Mouse (Mus musculus) MEL (cell line): ENCODE measurements around the gene Psd. TPM values are rescaled to one million over a fixed set of nuclear protein-coding genes. Genes with fewer than 3 reads are reported as not detected.

Experiments
- DNase-seq: peaks from one replicate; pipeline ENCODE4 v3.0.0; 2011; ENCODE audit warnings: low read depth, low spot score
- H3K27ac ChIP-seq: 2 replicates; pipeline ENCODE4 v1.5.1; 2012; ENCODE audit warnings: low read depth, mild to moderate bottlenecking, control low read depth, low read length, moderate library complexity; ENCODE audit not compliant: control insufficient read depth
- H3K27me3 ChIP-seq, 2 experiments: fragments of 150-350 bp in 1 of 2; sonication (generic) in 1 of 2; 2 replicates each; pipeline ENCODE4 v1.6.1; 2012; ENCODE audit warnings: low read length in 2 of 2, mild to moderate bottlenecking in 2 of 2, improper control_type of control experiment in 1 of 2, moderate library complexity in 1 of 2; ENCODE audit not compliant: insufficient read depth in 2 of 2, control insufficient read depth in 1 of 2
- H3K36me3 ChIP-seq, 2 experiments: 2 replicates each; pipeline ENCODE4 v1.6.1; 2012 to 2014; ENCODE audit warnings: low read length in 2 of 2, improper control_type of control experiment in 1 of 2, inconsistent platforms in 1 of 2, mild to moderate bottlenecking in 1 of 2; ENCODE audit not compliant: insufficient read depth in 2 of 2, control insufficient read depth in 1 of 2
- H3K4me1 ChIP-seq, 2 experiments: fragments of 150-350 bp in 1 of 2; sonication (generic) in 1 of 2; 2 replicates each; pipeline ENCODE4 v1.6.1; 2012; ENCODE audit warnings: low read length in 2 of 2, improper control_type of control experiment in 1 of 2, mild to moderate bottlenecking in 1 of 2; ENCODE audit not compliant: insufficient read depth in 2 of 2, control insufficient read depth in 1 of 2
- H3K4me3 ChIP-seq, 2 experiments: fragments of 150-350 bp in 1 of 2; sonication (generic) in 1 of 2; 2 replicates each; pipeline ENCODE4 v1.5.1; 2012; ENCODE audit warnings: low read depth in 2 of 2, low read length in 2 of 2, mild to moderate bottlenecking in 2 of 2, moderate library complexity in 2 of 2, control low read depth in 1 of 2, improper control_type of control experiment in 1 of 2; ENCODE audit not compliant: control insufficient read depth in 1 of 2, insufficient read depth in 1 of 2
- H3K79me2 ChIP-seq: 2 replicates; pipeline ENCODE4 v1.6.1; 2012; ENCODE audit warnings: mild to moderate bottlenecking, low read length, moderate library complexity; ENCODE audit not compliant: control insufficient read depth, poor library complexity, insufficient read depth
- H3K9ac ChIP-seq: 2 replicates; pipeline ENCODE4 v1.6.1; 2012; ENCODE audit warnings: low read depth, mild to moderate bottlenecking, control low read depth, low read length, moderate library complexity; ENCODE audit not compliant: control insufficient read depth, poor library complexity, severe bottlenecking
- H3K9me3 ChIP-seq: fragments of 150-350 bp; sonication (generic); replicated peaks from 2 replicates; pipeline ENCODE4 v1.6.1; 2012; ENCODE audit warnings: mild to moderate bottlenecking, low read length, improper control_type of control experiment, moderate library complexity; ENCODE audit not compliant: insufficient read depth
- BHLHE40 ChIP-seq: IDR thresholded peaks from 2 replicates; pipeline ENCODE4 v1.6.1; 2012; ENCODE audit warnings: low read depth, mild to moderate bottlenecking, inconsistent platforms, low read length, improper control_type of control experiment, borderline replicate concordance
- CTCF ChIP-seq, 3 experiments: IDR thresholded peaks in 2 of 3; conservative IDR thresholded peaks in 1 of 3; 2 replicates each; pipeline ENCODE4 v1.5.1; 2011 to 2012; ENCODE audit warnings: low read length in 3 of 3, low read depth in 2 of 3, mild to moderate bottlenecking in 2 of 3, improper control_type of control experiment in 1 of 3, inconsistent platforms in 1 of 3, mixed read lengths in 1 of 3, moderate library complexity in 1 of 3; ENCODE audit not compliant: control insufficient read depth in 1 of 3, insufficient read depth in 1 of 3, poor library complexity in 1 of 3, severe bottlenecking in 1 of 3
- E2F4 ChIP-seq: IDR thresholded peaks from 2 replicates; pipeline ENCODE4 v1.6.1; 2011; ENCODE audit warnings: low read depth, low read length, improper control_type of control experiment, borderline replicate concordance
- ELF1 ChIP-seq: IDR thresholded peaks from 2 replicates; pipeline ENCODE4 v1.6.1; 2014; ENCODE audit warnings: low read depth, mild to moderate bottlenecking, inconsistent platforms, low read length, improper control_type of control experiment, moderate library complexity
- EP300 ChIP-seq, 2 experiments: IDR thresholded peaks; 2 replicates each; pipeline ENCODE4 v1.6.1; 2011; ENCODE audit warnings: improper control_type of control experiment in 2 of 2, low read length in 2 of 2, low read depth in 1 of 2, mild to moderate bottlenecking in 1 of 2
- GABPA ChIP-seq: IDR thresholded peaks from 2 replicates; pipeline ENCODE4 v1.6.1; 2012; ENCODE audit warnings: low read depth, mild to moderate bottlenecking, inconsistent platforms, low read length, improper control_type of control experiment, moderate library complexity
- GATA1 ChIP-seq: IDR thresholded peaks from 2 replicates; pipeline ENCODE4 v1.6.1; 2011; ENCODE audit warnings: low read depth, low read length, improper control_type of control experiment
- HCFC1 ChIP-seq: IDR thresholded peaks from 2 replicates; pipeline ENCODE4 v1.6.1; 2012; ENCODE audit warnings: low read depth, mild to moderate bottlenecking, inconsistent platforms, low read length, improper control_type of control experiment, moderate library complexity
- JUND ChIP-seq: IDR thresholded peaks from 2 replicates; pipeline ENCODE4 v1.6.1; 2011; ENCODE audit warnings: low read depth, mild to moderate bottlenecking, improper control_type of control experiment, low read length
- MAFK ChIP-seq: IDR thresholded peaks from 2 replicates; pipeline ENCODE4 v1.6.1; 2011; ENCODE audit warnings: low read depth, mild to moderate bottlenecking, low read length, improper control_type of control experiment, borderline replicate concordance
- MXI1 ChIP-seq: IDR thresholded peaks from 2 replicates; pipeline ENCODE4 v1.6.1; 2011; ENCODE audit warnings: mild to moderate bottlenecking, low read depth, low read length, improper control_type of control experiment
- MYC ChIP-seq: IDR thresholded peaks from 2 replicates; pipeline ENCODE4 v1.6.1; 2011; ENCODE audit warnings: low read depth, mild to moderate bottlenecking, low read length, improper control_type of control experiment, moderate library complexity
- NELFE ChIP-seq: IDR thresholded peaks from 2 replicates; pipeline ENCODE4 v1.6.1; 2011; ENCODE audit warnings: low read depth, low read length, improper control_type of control experiment
- POLR2A ChIP-seq, 2 experiments: IDR thresholded peaks; 2 replicates each; pipeline ENCODE4 v1.6.1; 2011 to 2012; ENCODE audit warnings: low read length in 2 of 2, mild to moderate bottlenecking in 2 of 2, control low read depth in 1 of 2, improper control_type of control experiment in 1 of 2, low read depth in 1 of 2, moderate library complexity in 1 of 2; ENCODE audit not compliant: control insufficient read depth in 1 of 2, insufficient read depth in 1 of 2, poor library complexity in 1 of 2
- POLR2AphosphoS2 ChIP-seq: IDR thresholded peaks from 2 replicates; pipeline ENCODE4 v1.6.1; 2011; ENCODE audit warnings: low read length, improper control_type of control experiment
- POLR2AphosphoS5 ChIP-seq: IDR thresholded peaks from 2 replicates; pipeline ENCODE4 v1.6.1; 2012; ENCODE audit warnings: low read depth, borderline replicate concordance, mild to moderate bottlenecking, inconsistent platforms, low read length, moderate library complexity, mixed read lengths
- TAL1 ChIP-seq: IDR thresholded peaks from 2 replicates; pipeline ENCODE4 v1.6.1; 2012; ENCODE audit warnings: mild to moderate bottlenecking, inconsistent platforms, low read length, moderate library complexity, mixed read lengths
- TBP ChIP-seq: IDR thresholded peaks from 2 replicates; pipeline ENCODE4 v1.8.0; 2011; ENCODE audit warnings: low read depth, low read length, improper control_type of control experiment
- TCF12 ChIP-seq: IDR thresholded peaks from 2 replicates; pipeline ENCODE4 v1.6.1; 2014; ENCODE audit warnings: low read depth, mild to moderate bottlenecking, inconsistent platforms, low read length, improper control_type of control experiment, moderate library complexity
- USF1 ChIP-seq: IDR thresholded peaks from 2 replicates; pipeline ENCODE4 v1.6.1; 2014; ENCODE audit warnings: low read depth, mild to moderate bottlenecking, inconsistent platforms, low read length, improper control_type of control experiment, moderate library complexity
- USF2 ChIP-seq, 2 experiments: IDR thresholded peaks; 2 replicates each; pipeline ENCODE4 v1.6.1; 2011 to 2012; ENCODE audit warnings: improper control_type of control experiment in 2 of 2, low read length in 2 of 2, borderline replicate concordance in 1 of 2, inconsistent platforms in 1 of 2, low read depth in 1 of 2, mild to moderate bottlenecking in 1 of 2; ENCODE audit not compliant: insufficient read depth in 1 of 2
- ZC3H11A ChIP-seq: IDR thresholded peaks from 2 replicates; pipeline ENCODE4 v1.6.1; 2012; ENCODE audit warnings: low read depth, mild to moderate bottlenecking, inconsistent platforms, low read length, improper control_type of control experiment
- ZMIZ1 ChIP-seq: IDR thresholded peaks from 2 replicates; pipeline ENCODE4 v1.6.1; 2012; ENCODE audit warnings: low read depth, mild to moderate bottlenecking, inconsistent platforms, low read length, improper control_type of control experiment, moderate library complexity
- polyA plus RNA-seq, 2 experiments: library from polyadenylated mRNA; stranded (reverse) in 1 of 2; unstranded in 1 of 2; fragments of >175 nt in 1 of 2; fragments of >200 nt in 1 of 2; gene quantifications; 2 replicates each; pipeline versions ENCODE4 v1.2.1 to v1.2.4; 2012; ENCODE audit warnings: low replicate concordance in 2 of 2, low read depth in 1 of 2; ENCODE audit not compliant: insufficient read length in 2 of 2, insufficient read depth in 1 of 2, missing spikeins in 1 of 2
- total RNA-seq: library from RNA; depleted of rRNA; stranded (reverse); fragments of 300-350 nt; gene quantifications from 2 replicates; pipeline ENCODE4 v1.2.3, GENCODE M21; 2012

The Psd gene
- total and polyA plus RNA-seq, 3 experiments = 4.5 to 17.2 TPM; not detected in 1

- Histone ChIP-seq H3K9me3 (no peaks in the 10 kb centered on the region), H3K27ac (no peak overlapping the region), H3K9ac (no peak overlapping the region), H3K27me3 (no peaks in the 10 kb centered on the region), H3K36me3 (peaks cover 0 to 17% of the 10 kb centered on the region in 2 experiments; a peak in 2 of 4 replicates), H3K4me1 (no peaks in the 10 kb centered on the region), H3K79me2 (no peaks in the 10 kb centered on the region), H3K4me3 (no peak overlapping the region)
- TF ChIP-seq POLR2A (IDR thresholded peaks at IDR 0.05; ENCODE audit: control insufficient read depth in 1 of 2, insufficient read depth in 1 of 2, low read depth in 1 of 2, low read length in 2 of 2, poor library complexity in 1 of 2) (no peak), POLR2AphosphoS2 (no peak; the same call in 1 of the 2 replicates), EP300 (IDR thresholded peaks at IDR 0.05; ENCODE audit: low read depth in 1 of 2, low read length in 2 of 2) (no peak), ZMIZ1 (no peak), POLR2AphosphoS5 (no peak), ELF1 (no peak), NELFE (no peak), GABPA (no peak), CTCF (IDR thresholded peaks at IDR 0.05 in 2 of 3, conservative IDR thresholded peaks at IDR 0.05 in 1 of 3; ENCODE audit: control insufficient read depth in 1 of 3, insufficient read depth in 1 of 3, low read depth in 2 of 3, low read length in 3 of 3, poor library complexity in 1 of 3, severe bottlenecking in 1 of 3) (no peak), MYC (no peak), TBP (no peak), BHLHE40 (no peak), TAL1 (no peak), JUND (no peak), MAFK (no peak), TCF12 (no peak), E2F4 (no peak), ZC3H11A (no peak), GATA1 (no peak), USF2 (IDR thresholded peaks at IDR 0.05; ENCODE audit: borderline replicate concordance in 1 of 2, insufficient read depth in 1 of 2, low read depth in 1 of 2, low read length in 2 of 2) (no peak)
- DNase-seq = no peak
These were observed 48.5 kb upstream of the Psd start for GRCm38 (mm10) chr19:46375489-46375888.

GRCm38 (mm10) chr19:46374477-46375088 is 47.6 kb upstream of the Psd start:
- H3K9ac ChIP-seq = no peak overlapping the region
- H3K4me1 ChIP-seq = no peaks in the 10 kb centered on the region
- no peak overlapping the region for H3K27ac ChIP-seq
- TF ChIP-seq POLR2A (IDR thresholded peaks at IDR 0.05; ENCODE audit: control insufficient read depth in 1 of 2, insufficient read depth in 1 of 2, low read depth in 1 of 2, low read length in 2 of 2, poor library complexity in 1 of 2) = 0 out of 4 replicates have a peak, but pooled peaks of 1 of the 2 experiments have one; percentile 7
- TF ChIP-seq MXI1 = no peak
- TF ChIP-seq USF1 = peak; percentile 41; the same call in 1 of the 2 replicates
- no peak for TF ChIP-seq HCFC1
- no peaks in the 10 kb centered on the region for H3K79me2 ChIP-seq
- no peaks in the 10 kb centered on the region for H3K27me3 ChIP-seq
- no peak for DNase-seq
- no peaks in the 10 kb centered on the region for H3K9me3 ChIP-seq
- no peak overlapping the region for H3K4me3 ChIP-seq
- peaks cover 0 to 12% of the 10 kb centered on the region in 2 experiments; a peak in 2 of 4 replicates for H3K36me3 ChIP-seq
